Mouse (Mus musculus): ENCODE measurements at regions not wholly inside any gene's neighbourhood (a gene's known extent, or its start where the extent isn't known, plus 50 kb on each side); places are given as distances from the start of the nearest gene placed in this dataset.

DNA sequence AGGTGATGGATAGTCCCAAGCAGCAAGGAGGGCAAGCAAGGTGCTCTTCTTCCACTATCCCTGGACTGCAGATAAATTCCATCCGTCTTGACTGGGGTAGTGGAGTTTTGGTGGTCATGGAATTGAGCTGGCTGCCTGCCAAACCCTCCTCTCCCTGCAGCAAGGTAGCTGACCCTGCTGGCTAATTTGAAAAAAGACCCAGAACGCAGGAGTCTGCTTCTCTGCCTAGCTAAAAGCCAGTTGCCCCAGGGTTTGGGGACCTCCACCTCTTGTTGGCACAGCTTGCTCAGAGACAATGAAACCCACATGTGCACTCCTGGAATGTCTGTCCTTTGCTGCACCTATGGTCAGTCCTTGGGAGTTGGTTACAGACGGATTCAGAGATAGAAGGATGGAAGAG lies 233.6 kb upstream of the Gjb5 start:
- no peak overlapping the region for H3K4me3 ChIP-seq (ENCODE audit: low read depth, low read length)
- DNase-seq (ENCODE audit: low spot score) (no peak), ATAC-seq (ENCODE audit: low read depth) (no peak)
- no peak overlapping the region for H3K4me2 ChIP-seq (ENCODE audit: low read depth, low read length)
- H3K36me3 ChIP-seq (ENCODE audit: control insufficient read depth, insufficient read depth, low read length): no peaks in the 10 kb centered on the region
- H3K4me1 ChIP-seq (ENCODE audit: control insufficient read depth, insufficient read depth, low read length): no peaks in the 10 kb centered on the region
- WGBS: 33% methylated on average over 3 of the region's 3 CpGs
- H3K27ac ChIP-seq (replicated peaks; ENCODE audit: low read depth, low read length): no peak overlapping the region
- H3K27me3 ChIP-seq (replicated peaks; ENCODE audit: control insufficient read depth, insufficient read depth, low read length): no peaks in the 10 kb centered on the region
- no peak overlapping the region for H3K9ac ChIP-seq (ENCODE audit: low read depth, low read length)
- H3K9me3 ChIP-seq (ENCODE audit: control insufficient read depth, low read length): no peaks in the 10 kb centered on the region

DNA sequence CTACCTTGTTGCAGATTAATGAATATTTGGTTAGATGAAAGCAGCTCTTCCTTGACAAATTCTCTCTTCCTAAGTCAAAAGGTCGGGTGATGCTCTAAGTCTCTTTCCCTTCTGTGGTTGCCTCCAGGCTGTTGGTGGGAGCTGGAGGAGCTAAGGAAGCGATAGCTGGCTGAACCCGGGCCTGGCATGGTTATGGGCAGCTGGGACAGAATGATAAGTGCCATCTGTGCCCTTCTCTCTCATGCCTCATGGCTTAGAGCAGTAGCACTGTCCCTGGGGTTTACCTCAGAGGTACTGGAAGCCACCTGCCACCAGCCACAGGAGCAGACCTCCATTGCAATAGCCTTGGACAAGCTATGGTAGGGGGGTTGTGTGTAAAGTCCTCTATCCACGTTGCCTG lies 228.8 kb upstream of the Gjb5 start:
- Histone ChIP-seq H3K9me3 (ENCODE audit: control insufficient read depth, low read length) (no peaks in the 10 kb centered on the region), H3K4me3 (ENCODE audit: low read depth, low read length) (no peak overlapping the region), H3K36me3 (ENCODE audit: control insufficient read depth, insufficient read depth, low read length) (no peaks in the 10 kb centered on the region), H3K27ac (replicated peaks; ENCODE audit: low read depth, low read length) (no peak overlapping the region), H3K27me3 (replicated peaks; ENCODE audit: control insufficient read depth, insufficient read depth, low read length) (no peaks in the 10 kb centered on the region), H3K4me1 (ENCODE audit: control insufficient read depth, insufficient read depth, low read length) (no peaks in the 10 kb centered on the region), H3K4me2 (ENCODE audit: low read depth, low read length) (no peak overlapping the region), H3K9ac (ENCODE audit: low read depth, low read length) (no peak overlapping the region)
- 71% methylated on average over 4 of the region's 4 CpGs for WGBS
- DNase-seq (ENCODE audit: low spot score) (no peak), ATAC-seq (ENCODE audit: low read depth) (no peak)

DNA sequence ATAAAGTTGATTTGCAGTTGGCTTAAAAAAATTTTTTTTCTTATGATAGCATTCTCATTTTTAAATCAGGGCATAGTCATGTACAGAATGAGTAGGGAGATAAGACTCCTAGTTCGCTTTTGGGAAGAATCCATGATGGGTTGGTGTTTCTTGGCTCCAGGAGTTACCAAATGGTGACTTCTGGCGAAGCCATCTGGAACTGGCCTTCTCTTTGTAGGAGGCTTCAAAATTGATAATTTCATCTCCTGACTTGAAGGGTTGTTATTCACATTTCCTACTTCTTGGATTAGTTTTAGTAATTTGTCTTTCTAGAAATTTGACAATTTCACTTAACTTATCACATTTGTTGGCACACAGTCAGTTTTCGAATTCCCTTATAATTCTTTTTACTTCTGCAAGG lies 218.5 kb upstream of the Gjb5 start:
- H3K36me3 ChIP-seq (ENCODE audit: control insufficient read depth, insufficient read depth, low read length): no peaks in the 10 kb centered on the region
- no peak for ATAC-seq (ENCODE audit: low read depth)
- WGBS: 88% methylated on average over 3 of the region's 3 CpGs
- peaks cover 12% of the 10 kb centered on the region; the same call in 1 of the 2 replicates for H3K9me3 ChIP-seq (ENCODE audit: control insufficient read depth, low read length)
- H3K4me3 ChIP-seq (ENCODE audit: low read depth, low read length): no peak overlapping the region
- no peak overlapping the region for H3K4me2 ChIP-seq (ENCODE audit: low read depth, low read length)
- H3K9ac ChIP-seq (ENCODE audit: low read depth, low read length): no peak overlapping the region
- H3K27ac ChIP-seq (replicated peaks; ENCODE audit: low read depth, low read length): no peak overlapping the region
- no peaks in the 10 kb centered on the region for H3K27me3 ChIP-seq (replicated peaks; ENCODE audit: control insufficient read depth, insufficient read depth, low read length)
- no peaks in the 10 kb centered on the region for H3K4me1 ChIP-seq (ENCODE audit: control insufficient read depth, insufficient read depth, low read length)
- DNase-seq (ENCODE audit: low spot score): no peak

DNA sequence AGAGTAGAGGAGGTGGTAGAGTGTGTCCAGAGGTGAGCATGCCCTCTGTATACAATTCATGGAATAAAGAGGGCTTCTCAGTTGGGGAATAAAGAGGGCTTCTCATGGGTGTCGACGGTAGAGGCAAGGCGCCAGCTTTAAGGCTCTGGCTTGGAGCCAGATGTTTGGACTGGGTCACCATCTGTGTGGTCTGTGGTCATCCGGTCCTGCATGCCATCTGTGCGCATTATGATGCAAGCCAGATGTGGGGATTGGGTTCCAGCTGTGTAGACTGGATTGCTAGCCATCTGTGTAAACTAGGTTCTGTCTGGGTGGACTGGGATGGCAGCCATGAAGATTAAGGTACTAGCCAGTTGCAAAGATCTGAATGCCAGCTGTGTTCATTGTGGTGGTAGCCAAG lies 204.6 kb upstream of the Gjb5 start:
- no peak overlapping the region for H3K4me2 ChIP-seq (ENCODE audit: low read depth, low read length)
- H3K9ac ChIP-seq (ENCODE audit: low read depth, low read length): no peak overlapping the region
- H3K27me3 ChIP-seq (replicated peaks; ENCODE audit: control insufficient read depth, insufficient read depth, low read length): no peaks in the 10 kb centered on the region
- ATAC-seq (ENCODE audit: low read depth) (no peak), DNase-seq (ENCODE audit: low spot score) (no peak)
- WGBS: 46% methylated on average over 5 of the region's 5 CpGs
- H3K4me3 ChIP-seq (ENCODE audit: low read depth, low read length): no peak overlapping the region
- no peak overlapping the region for H3K27ac ChIP-seq (replicated peaks; ENCODE audit: low read depth, low read length)
- no peaks in the 10 kb centered on the region for H3K4me1 ChIP-seq (ENCODE audit: control insufficient read depth, insufficient read depth, low read length)
- no peaks in the 10 kb centered on the region for H3K36me3 ChIP-seq (ENCODE audit: control insufficient read depth, insufficient read depth, low read length)
- H3K9me3 ChIP-seq (ENCODE audit: control insufficient read depth, low read length): no peaks in the 10 kb centered on the region

DNA sequence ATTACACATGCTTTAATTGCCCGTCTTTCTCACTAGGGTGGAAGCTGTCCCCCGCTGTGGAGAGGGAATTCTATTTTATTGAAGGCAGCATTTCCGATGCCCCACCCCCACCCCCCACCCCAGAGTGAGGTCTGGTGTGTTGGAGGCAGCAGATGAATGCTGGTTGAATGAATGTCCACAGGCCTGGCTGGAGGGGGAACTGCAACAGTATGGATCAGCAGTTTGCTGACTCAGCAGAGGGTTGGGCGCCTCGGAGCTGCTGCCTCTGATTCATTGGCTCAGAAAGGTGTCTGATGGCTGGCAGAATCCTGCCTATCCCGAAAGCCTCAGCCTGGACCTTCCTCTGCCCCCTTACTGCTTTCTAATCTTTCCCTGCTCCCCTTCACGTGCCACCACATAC lies 200.6 kb upstream of the Gjb5 start:
- H3K9me3 ChIP-seq (ENCODE audit: control insufficient read depth, low read length): no peaks in the 10 kb centered on the region
- WGBS: 56% methylated on average over 7 of the region's 7 CpGs
- H3K4me1 ChIP-seq (ENCODE audit: control insufficient read depth, insufficient read depth, low read length): no peaks in the 10 kb centered on the region
- no peak overlapping the region for H3K9ac ChIP-seq (ENCODE audit: low read depth, low read length)
- no peak overlapping the region for H3K27ac ChIP-seq (replicated peaks; ENCODE audit: low read depth, low read length)
- no peaks in the 10 kb centered on the region for H3K27me3 ChIP-seq (replicated peaks; ENCODE audit: control insufficient read depth, insufficient read depth, low read length)
- DNase-seq (ENCODE audit: low spot score) (no peak), ATAC-seq (ENCODE audit: low read depth) (no peak)
- H3K4me3 ChIP-seq (ENCODE audit: low read depth, low read length): no peak overlapping the region
- no peaks in the 10 kb centered on the region for H3K36me3 ChIP-seq (ENCODE audit: control insufficient read depth, insufficient read depth, low read length)
- no peak overlapping the region for H3K4me2 ChIP-seq (ENCODE audit: low read depth, low read length)

DNA sequence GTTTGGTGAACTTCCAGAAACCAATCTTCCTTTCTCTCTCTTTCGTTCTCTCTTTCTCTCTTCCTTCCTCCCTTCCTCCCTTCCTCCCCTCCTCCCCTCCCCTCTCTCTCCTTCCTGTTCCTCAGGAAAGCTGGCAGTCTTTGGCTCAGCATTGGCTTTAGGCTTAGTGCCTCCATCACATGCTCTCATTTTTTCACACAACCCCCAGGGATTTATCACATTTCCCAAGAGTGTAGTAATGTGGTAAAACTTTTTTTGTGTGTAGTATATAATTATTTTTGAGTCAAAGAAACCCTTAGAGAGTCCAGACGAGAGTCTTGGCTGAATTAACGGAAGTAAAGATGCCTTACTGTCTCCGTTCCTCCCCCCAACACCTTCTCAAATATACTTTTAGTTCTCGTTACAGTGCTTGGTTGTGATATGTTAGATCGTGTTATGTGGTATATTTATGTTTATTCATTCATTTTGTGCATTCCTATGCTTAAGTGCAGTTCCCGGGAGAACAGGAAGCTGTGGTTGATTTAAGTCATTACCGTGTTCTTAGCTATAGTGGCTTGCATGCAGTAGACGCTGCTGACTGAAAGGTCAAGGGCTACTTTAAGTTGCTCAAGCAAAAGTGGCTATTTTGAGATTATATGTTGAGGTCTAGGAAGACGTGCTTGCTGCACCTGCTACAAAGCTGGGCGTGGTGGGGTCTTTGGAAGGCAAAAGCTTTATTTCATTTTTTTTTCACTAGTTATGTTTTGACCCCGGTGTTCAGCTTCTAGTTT lies 194.7 kb upstream of the Gjb5 start:
- Histone ChIP-seq H3K4me2 (ENCODE audit: low read depth, low read length) (no peak overlapping the region), H3K36me3 (ENCODE audit: control insufficient read depth, insufficient read depth, low read length) (no peaks in the 10 kb centered on the region), H3K4me3 (ENCODE audit: low read depth, low read length) (no peak overlapping the region), H3K4me1 (ENCODE audit: control insufficient read depth, insufficient read depth, low read length) (no peaks in the 10 kb centered on the region; the same call in 1 of the 2 replicates), H3K9me3 (ENCODE audit: control insufficient read depth, low read length) (no peaks in the 10 kb centered on the region), H3K27ac (replicated peaks; ENCODE audit: low read depth, low read length) (no peak overlapping the region), H3K9ac (ENCODE audit: low read depth, low read length) (no peak overlapping the region), H3K27me3 (replicated peaks; ENCODE audit: control insufficient read depth, insufficient read depth, low read length) (no peaks in the 10 kb centered on the region)
- DNase-seq (ENCODE audit: low spot score) (no peak), ATAC-seq (ENCODE audit: low read depth) (no peak)
- WGBS: 61% methylated on average over 12 of the region's 12 CpGs

DNA sequence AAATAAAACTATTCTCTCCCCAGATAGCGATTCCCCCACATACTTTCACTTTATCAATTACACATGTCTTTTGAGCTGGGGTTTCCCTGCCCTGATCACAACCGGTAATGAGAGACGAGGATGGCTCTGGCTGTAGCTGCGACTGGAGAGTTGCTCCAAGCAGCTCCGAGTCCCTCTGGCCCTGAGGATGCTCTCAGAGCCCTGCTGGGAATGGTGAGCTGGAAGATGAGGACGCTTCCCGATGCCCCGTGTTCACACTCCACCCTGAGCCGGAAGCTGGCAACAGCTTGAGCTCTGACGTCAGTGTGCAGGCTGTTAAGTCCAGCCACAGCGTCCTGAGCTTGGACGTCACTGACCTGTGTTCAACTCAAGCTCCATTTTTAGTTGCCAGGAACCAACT lies 191.6 kb upstream of the Gjb5 start:
- H3K36me3 ChIP-seq (ENCODE audit: control insufficient read depth, insufficient read depth, low read length): no peaks in the 10 kb centered on the region
- ATAC-seq (ENCODE audit: low read depth): 0 out of 2 replicates have a peak, but pooled peaks have one; percentile 18
- no peaks in the 10 kb centered on the region for H3K9me3 ChIP-seq (ENCODE audit: control insufficient read depth, low read length)
- no peak overlapping the region for H3K9ac ChIP-seq (ENCODE audit: low read depth, low read length)
- no peak overlapping the region for H3K27ac ChIP-seq (replicated peaks; ENCODE audit: low read depth, low read length)
- no peaks in the 10 kb centered on the region for H3K27me3 ChIP-seq (replicated peaks; ENCODE audit: control insufficient read depth, insufficient read depth, low read length)
- peak; percentile 19 for DNase-seq (ENCODE audit: low spot score)
- H3K4me2 ChIP-seq (ENCODE audit: low read depth, low read length): peak overlapping the region; percentile 23
- peak overlapping the region; percentile 17; the same call in 1 of the 2 replicates for H3K4me3 ChIP-seq (ENCODE audit: low read depth, low read length)
- WGBS: 31% methylated on average over 12 of the region's 12 CpGs
- no peaks in the 10 kb centered on the region; the same call in 1 of the 2 replicates for H3K4me1 ChIP-seq (ENCODE audit: control insufficient read depth, insufficient read depth, low read length)

DNA sequence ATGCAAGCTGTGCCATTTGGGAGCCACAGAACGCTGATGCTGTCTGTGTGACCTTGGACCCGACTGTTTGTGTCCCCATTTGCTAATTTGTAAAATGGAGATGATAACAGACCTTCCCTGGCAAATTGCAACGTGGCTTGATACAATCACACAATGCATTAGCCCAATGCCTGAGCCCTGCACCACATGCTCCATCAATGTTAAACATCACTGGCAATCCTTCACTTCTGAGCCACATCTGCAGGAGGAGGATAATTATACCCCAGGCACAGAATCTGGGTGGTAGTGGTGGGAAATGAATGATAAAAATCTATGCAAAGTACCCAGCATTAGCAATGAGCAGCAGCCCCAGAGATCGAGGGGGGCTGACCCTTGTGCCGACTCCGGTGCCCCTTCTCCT lies 191.0 kb upstream of the Gjb5 start:
- WGBS: 37% methylated on average over 6 of the region's 6 CpGs
- H3K4me2 ChIP-seq (ENCODE audit: low read depth, low read length): peak overlapping the region; percentile 23

DNA sequence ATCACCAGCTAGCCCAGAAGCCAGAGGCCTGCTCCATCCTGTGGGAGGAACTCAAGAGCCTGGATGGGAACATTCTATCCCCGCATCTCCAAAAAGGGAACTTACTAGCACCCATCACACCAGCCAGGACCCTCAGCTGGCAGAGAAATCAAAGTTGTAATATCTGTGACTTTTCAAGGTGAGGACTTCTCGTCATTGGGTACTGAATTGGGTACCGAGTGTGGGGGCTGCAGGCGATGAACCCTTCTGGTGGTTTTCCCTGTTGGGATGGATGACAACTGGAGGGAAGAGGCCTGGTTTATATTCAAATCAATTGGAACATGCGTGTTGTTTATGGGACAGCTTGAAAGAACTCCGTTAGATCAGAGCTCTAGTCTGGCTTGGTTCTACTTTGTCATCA lies 187.1 kb upstream of the Gjb5 start:
- 87% methylated on average over 6 of the region's 6 CpGs for WGBS
- no peak overlapping the region for H3K9ac ChIP-seq (ENCODE audit: low read depth, low read length)
- H3K27ac ChIP-seq (replicated peaks; ENCODE audit: low read depth, low read length): no peak overlapping the region
- H3K4me1 ChIP-seq (ENCODE audit: control insufficient read depth, insufficient read depth, low read length): no peaks in the 10 kb centered on the region; the same call in 1 of the 2 replicates
- no peak overlapping the region for H3K4me3 ChIP-seq (ENCODE audit: low read depth, low read length)
- H3K4me2 ChIP-seq (ENCODE audit: low read depth, low read length): no peak overlapping the region
- H3K36me3 ChIP-seq (ENCODE audit: control insufficient read depth, insufficient read depth, low read length): no peaks in the 10 kb centered on the region
- no peaks in the 10 kb centered on the region for H3K9me3 ChIP-seq (ENCODE audit: control insufficient read depth, low read length)
- no peak for DNase-seq (ENCODE audit: low spot score)
- no peak for ATAC-seq (ENCODE audit: low read depth)
- H3K27me3 ChIP-seq (replicated peaks; ENCODE audit: control insufficient read depth, insufficient read depth, low read length): no peaks in the 10 kb centered on the region

More for the DNA sequence above, 191.0 kb upstream of the Gjb5 start:
- no peaks in the 10 kb centered on the region for H3K9me3 ChIP-seq (ENCODE audit: control insufficient read depth, low read length)
- DNase-seq (ENCODE audit: low spot score) (no peak), ATAC-seq (ENCODE audit: low read depth) (no peak)
- no peak overlapping the region for H3K4me3 ChIP-seq (ENCODE audit: low read depth, low read length)
- H3K9ac ChIP-seq (ENCODE audit: low read depth, low read length): no peak overlapping the region
- H3K27ac ChIP-seq (replicated peaks; ENCODE audit: low read depth, low read length): no peak overlapping the region
- no peaks in the 10 kb centered on the region for H3K36me3 ChIP-seq (ENCODE audit: control insufficient read depth, insufficient read depth, low read length)
- no peaks in the 10 kb centered on the region for H3K27me3 ChIP-seq (replicated peaks; ENCODE audit: control insufficient read depth, insufficient read depth, low read length)
- H3K4me1 ChIP-seq (ENCODE audit: control insufficient read depth, insufficient read depth, low read length): no peaks in the 10 kb centered on the region; the same call in 1 of the 2 replicates

All from embryonic facial prominence, embryonic 14.5 days (tissue).